Mouse (Mus musculus): ENCODE measurements around the gene Borcs5.

Borcs5 gene

GRCm38 (mm10) chr6:134717886-134718667 lies 78.8 kb downstream of the Borcs5 start:
- no peak for DNase-seq (ENCODE audit: low read depth, low spot score)

DNA sequence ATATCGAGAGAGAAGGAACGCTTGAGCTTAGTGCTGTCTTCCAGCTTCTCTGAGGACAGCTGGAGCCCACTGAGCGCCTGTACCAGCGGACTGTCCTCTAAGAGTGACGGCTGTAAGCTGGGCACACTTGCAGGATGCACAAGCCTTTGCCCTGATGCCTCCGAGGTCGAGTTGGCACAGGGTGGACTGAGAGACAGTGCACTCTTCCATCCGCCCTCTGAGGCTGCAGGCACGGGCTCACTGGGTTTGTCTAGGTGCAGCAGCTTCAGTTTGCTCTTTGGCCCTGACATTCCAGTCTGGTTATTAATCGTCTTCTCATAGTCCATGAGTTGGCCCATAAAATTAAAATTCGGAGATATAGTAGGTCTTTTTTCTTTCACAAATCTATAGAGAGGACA lies 79.4 kb downstream of the Borcs5 start:
- DNase-seq (ENCODE audit: low read depth, low spot score), result no peak

DNA sequence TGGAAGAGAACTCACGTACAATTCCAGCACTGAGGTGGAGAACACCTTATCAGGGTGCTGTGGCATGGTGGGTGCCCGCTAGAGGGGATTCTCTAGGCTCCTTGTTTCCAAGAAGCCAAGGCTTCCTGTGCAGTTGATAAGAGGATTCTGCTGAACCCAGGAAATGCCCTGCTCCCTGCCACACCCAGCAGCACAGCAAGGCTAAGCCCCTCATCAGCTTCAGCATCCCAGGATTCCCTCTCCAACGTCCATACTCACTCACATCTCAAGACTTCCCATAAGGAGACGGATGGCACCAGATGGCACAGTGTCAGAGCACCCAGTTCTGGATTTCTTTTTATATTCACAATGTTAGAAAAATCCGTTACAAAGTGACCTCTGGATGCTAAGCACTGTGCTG lies 79.8 kb downstream of the Borcs5 start:
- DNase-seq (ENCODE audit: low read depth, low spot score), result no peak

DNA sequence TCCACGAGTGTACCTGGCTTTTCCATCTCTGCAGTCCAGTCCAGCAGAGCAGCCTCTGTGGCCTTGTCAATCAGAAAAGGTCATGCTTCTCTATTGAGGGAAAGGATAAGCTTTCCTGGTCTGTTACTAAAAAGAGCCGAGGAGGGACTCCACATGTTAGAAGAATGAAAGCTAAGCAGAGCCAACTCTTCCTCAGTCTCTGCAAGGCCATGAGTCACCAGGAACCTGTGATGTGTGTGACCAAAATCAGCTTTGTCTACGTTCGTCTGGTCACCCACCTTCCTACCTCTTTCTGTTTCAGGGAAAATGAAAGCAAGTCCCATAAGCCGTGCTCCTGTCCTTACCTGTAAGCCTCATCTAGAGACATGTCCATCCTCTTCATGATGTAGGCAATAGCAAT lies 80.8 kb downstream of the Borcs5 start:
- DNase-seq (ENCODE audit: low read depth, low spot score), result no peak

DNA sequence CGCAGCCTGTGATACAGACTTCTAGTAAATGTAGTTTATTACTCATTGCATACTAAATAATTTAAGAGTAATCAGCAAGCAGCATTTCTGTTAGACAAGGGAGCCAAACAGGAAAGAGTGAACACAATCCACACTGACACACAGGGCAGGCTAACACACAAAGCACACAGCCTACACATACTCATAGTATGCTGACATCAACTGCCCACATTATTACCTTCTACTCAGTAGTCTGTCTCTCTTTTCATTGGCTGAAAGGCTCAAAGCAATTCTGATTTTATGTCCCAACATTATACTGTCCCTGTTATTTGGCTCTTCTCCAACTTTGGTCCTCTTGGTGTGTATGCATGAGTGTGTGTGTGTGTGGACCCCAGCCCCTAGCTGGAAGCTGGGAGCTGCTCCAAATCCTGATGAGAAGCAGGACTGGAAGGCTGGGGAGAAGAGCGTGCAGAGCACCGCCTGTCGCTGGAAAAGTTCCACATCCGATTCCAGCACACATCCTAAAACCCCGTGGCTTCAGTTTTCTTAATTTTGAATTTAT lies 82.5 kb downstream of the Borcs5 start:
- no peak for DNase-seq (ENCODE audit: low read depth, low spot score)

DNA sequence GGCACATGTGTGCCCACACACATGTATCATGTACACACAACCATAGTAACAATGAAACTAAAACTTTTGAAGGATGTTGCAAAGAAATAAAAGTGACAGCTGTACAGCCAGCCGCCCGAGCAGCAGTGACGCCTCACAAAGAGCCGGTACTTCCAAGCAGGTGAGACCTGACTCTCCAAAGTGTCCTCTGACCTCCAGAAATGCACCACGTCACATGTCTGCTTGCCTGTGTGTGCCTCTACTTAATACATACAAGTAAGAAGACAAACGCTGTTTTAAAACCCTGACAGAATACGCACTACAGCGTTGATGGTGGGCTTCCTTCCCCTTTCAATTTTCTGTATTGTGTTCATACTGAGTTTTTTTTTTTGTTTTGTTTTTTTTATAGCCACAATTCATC lies 83.6 kb downstream of the Borcs5 start:
- no peak for DNase-seq (ENCODE audit: low read depth, low spot score)

GRCm38 (mm10) chr6:134723326-134723725 lies 84.0 kb downstream of the Borcs5 start:
- DNase-seq (ENCODE audit: low read depth, low spot score), result no peak

DNA sequence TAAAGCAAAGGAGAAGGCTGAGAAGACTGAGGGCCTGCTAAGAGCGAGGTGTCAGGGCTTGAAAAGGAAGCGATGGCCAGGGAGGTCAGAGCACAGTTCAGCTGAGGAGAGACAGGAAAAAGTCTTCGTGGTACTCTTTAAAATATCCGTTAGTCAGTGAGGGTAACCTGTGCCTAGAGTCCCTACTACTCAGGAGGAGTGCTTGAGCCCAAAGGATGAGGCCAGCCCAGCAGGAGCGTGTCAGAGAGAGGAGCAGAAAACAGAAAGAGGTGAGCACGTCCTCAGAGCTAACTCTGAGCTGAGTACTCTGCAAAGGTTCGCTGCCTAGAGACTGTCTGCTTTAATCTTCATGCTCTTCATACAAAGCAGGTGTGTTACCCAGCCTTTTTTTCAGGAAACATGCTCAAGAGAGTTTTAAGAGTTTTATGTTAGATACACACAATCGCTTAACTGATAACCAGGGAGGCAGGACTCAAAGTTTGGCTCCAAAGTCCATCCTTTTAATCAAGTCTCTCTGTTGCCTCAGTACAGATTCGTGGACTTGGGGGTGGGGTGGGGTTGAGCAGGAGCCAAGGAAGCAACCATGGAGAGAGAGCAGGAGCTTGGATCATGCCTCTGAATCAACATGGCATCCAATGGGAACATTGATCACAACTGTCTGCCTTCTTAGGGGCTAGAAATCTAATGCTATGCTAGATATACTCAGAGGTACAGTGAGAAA lies 84.7 kb downstream of the Borcs5 start:
- no peak for DNase-seq (ENCODE audit: low read depth, low spot score)

GRCm38 (mm10) chr6:134725406-134725805 lies 86.1 kb downstream of the Borcs5 start:
- no peak for DNase-seq (ENCODE audit: low read depth, low spot score)

DNA sequence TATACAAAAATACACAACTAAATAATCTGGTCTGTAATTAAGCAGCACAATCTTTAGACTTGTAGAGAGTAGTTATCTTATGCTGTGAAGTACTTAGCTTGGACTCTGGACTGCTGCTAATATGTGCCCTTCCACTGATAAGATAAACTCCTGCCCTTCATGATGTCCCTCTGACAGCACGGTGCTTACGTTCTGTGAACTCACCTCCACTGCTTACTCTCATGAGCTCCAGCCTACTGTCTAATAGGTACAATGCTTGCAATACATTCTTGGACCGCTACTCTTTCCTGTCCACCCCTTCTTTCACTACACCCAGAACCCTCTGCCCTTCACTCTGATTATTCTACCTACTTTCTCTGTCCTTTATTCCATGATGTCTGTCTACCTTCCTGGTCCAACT lies 91.7 kb downstream of the Borcs5 start:
- DNase-seq (ENCODE audit: low read depth, low spot score), result no peak

DNA sequence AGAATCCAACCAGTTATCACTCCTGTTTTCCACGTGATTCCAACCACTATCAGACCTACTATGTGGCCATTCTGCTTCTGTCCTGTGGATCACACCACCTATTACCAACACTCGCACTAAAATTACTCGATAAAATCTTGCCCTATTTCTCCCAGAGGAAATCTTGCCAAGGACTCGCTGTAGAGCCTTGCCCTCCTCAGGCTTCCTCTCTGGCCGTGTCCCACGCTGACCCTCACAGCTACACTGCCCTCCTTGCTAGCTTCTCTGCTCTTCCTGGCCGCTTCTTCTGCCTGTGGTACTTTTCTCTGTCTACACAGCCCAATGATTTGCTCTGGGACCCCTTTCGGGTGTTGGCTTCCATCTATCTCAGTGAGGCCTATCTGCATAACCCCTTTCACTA lies 93.5 kb downstream of the Borcs5 start:
- DNase-seq (ENCODE audit: low read depth, low spot score), result no peak

DNA sequence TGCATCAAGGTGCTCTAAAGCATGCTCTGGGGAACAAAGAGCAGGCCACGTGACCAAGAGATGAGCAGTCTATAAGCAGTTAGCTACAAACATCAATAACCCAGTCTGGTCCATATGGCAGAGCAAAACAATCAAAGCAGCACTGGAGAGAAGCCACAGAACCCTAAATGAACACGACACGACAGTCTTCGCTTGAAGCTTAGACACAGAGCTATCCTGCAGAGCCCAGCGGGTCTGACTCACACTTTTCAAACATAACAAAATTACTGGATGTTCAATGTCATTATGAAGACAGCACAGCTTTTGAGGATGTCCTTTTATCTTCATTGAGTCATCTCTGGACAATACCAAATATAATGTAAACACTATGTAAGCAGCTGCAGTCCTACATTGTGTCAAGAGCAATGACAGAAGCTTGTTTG lies 94.5 kb downstream of the Borcs5 start:
- no peak for DNase-seq (ENCODE audit: low read depth, low spot score)

GRCm38 (mm10) chr6:134736853-134737252 lies 97.5 kb downstream of the Borcs5 start:
- no peak for DNase-seq (ENCODE audit: low read depth, low spot score)

DNA sequence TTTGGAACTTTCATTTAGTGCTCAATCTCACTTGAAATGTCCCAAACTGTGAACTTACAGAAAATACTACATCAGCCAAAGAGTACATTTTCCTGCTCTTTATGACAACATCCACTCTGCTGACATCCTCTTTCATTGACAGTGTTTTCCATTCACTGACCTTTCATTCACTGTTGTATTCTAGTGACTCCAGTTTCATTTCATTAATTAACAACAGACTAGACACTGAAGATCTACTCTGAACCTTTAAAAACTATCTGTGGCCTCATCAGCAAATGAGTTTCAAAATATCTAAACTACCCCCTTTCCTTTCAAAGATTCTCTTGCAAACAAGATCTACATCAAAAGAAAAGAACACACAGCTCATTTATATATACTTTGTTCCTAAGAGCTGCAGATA lies 104.3 kb downstream of the Borcs5 start:
- DNase-seq (ENCODE audit: low read depth, low spot score), result no peak

DNA sequence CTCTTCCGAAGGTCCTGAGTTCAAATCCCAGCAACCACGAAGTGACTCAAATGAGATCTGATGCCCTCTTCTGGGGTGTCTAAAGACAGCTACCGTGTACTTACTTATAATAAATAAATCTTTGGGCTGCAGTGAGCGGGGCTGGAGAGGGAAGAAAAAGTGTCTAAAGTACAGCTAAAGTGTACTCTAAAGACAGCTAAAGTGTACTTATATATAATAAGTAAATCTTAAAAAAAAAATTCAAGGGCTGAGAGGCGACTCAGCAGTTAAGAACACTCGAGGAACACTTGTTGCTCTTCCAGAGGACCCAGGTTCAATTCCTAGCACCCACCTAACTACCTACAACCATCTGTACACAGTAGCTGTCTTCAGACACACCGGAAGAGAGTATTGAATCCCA lies 106.6 kb downstream of the Borcs5 start:
- no peak for DNase-seq (ENCODE audit: low read depth, low spot score)

GRCm38 (mm10) chr6:134748126-134748525 lies 108.8 kb downstream of the Borcs5 start:
- DNase-seq (ENCODE audit: low read depth, low spot score), result no peak

GRCm38 (mm10) chr6:134751087-134751486 lies 111.8 kb downstream of the Borcs5 start:
- DNase-seq (ENCODE audit: low read depth, low spot score), result no peak

- no peak for DNase-seq (ENCODE audit: low read depth, low spot score)
These were observed 112.8 kb downstream of the Borcs5 start for GRCm38 (mm10) chr6:134751883-134752647.

DNA sequence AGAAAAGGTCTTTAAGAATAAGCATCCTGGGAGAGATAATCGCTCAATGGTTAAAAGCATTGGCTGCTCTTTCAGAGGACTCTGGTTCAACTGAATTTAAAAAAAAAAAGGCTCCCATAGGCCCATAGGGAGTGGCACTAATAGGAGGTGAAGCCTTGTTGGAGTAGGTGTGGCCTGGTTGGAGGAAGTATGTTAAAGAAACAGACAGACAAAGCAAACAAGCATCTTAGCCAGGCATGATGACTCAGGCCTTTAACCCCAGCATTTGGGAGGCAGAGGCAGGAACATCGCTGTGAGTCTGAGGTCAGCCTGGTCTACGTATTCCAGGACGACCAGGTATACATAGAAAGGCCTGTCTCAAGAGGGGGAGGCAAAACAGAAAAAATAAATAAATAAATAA lies 114.1 kb downstream of the Borcs5 start:
- no peak for DNase-seq (ENCODE audit: low read depth, low spot score)

DNA sequence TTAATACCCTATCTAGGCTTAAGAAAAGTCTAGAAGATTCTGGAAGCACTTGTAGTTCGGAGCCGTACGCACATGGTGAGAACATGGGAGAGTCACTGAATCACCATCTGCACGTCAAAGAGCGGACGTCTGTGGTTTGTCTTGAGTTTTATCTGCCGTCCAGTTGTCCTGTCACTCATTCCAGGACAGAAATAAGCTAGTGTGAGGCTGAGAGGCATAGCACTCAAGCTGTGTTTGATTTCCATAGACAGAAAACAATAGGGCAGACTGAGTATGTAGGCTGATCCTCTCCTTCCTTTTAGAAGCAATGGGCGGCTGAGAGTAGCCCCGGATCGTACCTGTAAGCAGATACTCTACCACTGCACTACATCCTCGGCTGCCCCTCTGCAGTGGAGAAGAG lies 114.5 kb downstream of the Borcs5 start:
- DNase-seq (ENCODE audit: low read depth, low spot score), result no peak

- no peak for DNase-seq (ENCODE audit: low read depth, low spot score)
These were observed 116.7 kb downstream of the Borcs5 start for GRCm38 (mm10) chr6:134756058-134756457.
